Mouse (Mus musculus) lung, postnatal 10 days (tissue): ENCODE data around the gene BC051665.

Experiments used
- DNase-seq: peaks from one replicate; pipeline ENCODE4 v3.0.0; 2021

BC051665 gene

DNA sequence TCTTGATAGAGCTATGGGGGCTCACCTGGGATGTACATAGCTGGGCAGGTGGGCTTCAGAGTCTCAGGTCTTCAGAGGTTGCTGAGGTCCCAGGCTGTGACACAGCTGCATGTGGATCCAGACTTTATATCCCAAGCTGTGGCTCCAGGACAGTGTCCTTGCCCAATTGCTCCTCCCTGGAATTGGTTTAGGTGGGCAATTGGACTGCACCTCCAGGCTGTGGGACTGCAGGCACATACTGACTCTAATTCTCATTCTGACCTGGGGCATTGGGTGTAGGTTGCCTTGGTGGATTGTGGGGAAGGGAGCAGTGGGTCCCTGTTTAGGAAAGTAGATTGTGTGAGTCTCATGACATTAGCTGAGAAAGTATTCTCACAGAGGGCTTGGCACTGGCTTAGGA, at the start of gene BC051665:
Gene BC051665, minus strand, starts transcription at position 101 of the 400 bp plus-strand sequence.
- no peak for DNase-seq

DNA sequence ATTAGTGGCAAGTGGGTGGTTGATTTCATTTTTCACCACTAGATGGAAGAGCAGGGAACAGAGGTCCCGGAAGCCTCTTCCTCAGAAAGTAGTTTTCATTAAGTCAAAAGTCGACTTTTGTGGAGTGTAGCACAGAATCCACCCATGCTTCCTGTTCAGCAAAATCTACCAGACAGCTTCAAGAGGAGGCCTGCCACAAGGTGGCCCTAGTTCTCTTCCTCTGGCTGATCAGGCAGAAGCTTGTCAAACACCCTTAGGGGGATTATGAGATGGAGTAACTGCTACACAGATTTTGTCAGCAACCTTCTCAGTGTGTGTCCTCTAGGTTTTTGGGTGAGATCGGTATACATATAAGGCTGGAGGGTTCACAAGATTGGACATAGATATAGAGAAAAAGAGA, 39.9 kb upstream of the BC051665 start:
- peak; percentile 57 for DNase-seq

DNA sequence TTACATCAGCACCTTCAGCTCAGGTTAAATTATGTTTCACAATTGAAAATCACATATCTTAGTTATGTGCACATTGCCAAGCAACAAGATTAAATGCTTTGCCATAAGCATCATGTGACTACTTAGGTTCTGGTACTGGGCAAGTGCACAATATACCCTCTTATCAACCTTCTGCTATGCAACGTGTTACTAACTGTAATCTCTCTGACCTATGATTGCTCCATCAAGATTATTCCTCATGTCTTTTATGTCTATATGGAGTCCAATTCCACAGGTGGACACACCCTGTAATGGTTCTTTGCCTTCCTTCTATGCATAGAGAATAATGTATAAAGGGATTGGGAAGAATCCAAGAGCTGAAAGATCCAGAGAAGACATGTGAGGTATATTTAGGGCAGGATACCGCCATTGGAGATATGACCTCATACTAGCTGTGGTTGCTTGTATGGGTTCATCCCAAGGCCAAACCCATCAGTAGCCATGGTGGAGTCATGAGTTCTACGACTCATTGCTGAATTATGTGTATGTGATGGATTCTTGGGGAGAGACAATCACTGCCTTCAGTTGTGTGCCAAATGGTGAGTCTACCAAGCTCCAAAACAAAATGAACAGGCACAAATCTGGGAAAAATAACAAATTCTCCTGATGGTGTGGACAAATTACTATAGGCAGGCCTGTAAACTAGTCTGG, 34.5 kb upstream of the BC051665 start:
- no peak for DNase-seq

DNA sequence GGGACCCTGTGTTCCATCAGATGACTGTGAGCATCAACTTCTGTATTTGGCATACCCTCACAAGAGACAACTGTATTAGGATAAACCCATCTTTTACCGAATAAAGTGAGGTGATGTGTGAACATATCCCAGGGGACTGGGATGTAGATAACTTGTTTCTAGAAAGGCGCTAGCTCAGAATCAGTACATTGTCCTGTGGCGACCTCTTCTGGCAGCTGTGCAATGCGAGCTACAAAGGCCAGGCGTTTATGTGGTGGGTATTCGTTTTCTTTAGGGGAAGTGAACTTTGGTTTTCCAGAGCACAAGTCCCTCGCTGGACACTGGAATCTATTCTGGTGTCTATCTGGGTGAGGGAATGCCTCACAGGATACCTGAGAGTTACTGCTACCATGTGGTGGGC, 33.3 kb upstream of the BC051665 start:
- DNase-seq = peak; percentile 56

DNA sequence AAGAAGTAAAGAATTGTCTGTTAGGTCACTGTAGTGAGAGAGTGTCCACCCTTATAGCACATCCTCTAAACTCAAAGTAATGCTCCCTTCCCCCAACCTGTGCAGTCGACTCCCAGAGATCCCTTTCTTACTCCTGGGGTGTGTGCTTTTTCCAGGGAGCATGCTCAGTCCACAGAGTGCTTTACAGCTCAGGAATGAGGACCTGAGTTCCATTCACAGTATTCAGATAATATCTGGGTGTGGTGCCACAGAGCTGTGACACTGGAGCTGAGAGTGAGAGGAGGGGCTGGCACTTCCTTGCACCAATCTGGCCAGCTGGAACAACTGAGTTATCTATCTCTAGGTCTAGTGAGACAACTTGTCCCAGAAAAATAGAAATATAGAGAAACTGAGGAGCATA, 27.6 kb upstream of the BC051665 start:
- no peak for DNase-seq

GRCm38 (mm10) chr13:60812768-60813167, 26.6 kb upstream of the BC051665 start:
- DNase-seq = no peak

DNA sequence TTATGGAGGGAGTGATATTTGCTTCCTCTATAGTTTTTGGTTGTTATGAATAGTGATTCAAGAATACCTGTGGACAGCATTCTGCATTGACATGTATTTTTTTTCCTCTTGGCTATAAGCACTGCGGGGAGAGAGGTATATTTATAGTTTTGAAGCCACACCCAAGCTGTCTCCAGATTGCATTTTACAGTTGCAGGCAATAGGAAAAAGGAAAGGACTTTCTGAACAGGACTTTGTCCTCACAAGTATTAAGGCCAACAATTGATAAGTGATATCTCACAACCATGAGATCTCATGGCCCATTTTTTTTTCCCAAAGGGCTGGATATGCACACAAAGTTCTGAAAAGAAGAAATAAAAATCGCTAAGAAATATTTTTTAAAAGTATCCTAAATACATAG, 23.5 kb upstream of the BC051665 start:
- DNase-seq = no peak

DNA sequence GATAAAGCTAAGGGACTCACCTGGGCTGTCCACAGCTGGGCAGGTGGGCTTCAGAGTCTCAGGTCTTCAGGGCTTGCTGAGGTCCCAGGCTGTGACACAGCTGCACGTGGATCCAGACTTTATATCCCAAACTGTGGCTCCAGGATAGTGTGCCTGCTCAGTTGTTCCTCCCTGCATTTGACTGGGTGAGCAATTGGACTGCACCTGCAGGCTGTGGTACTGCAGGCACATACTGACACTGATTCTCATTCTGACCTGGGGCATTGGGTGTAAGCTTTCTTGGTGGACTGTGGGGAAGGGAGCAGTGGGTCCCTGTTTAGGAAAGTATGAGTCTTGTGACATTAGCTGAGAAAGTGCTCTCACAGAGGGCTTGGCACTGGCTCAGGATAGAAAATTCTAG, 16.6 kb upstream of the BC051665 start, which contains the start of gene Ctsll3:
Gene Ctsll3, minus strand, starts transcription at position 101 of the 400 bp plus-strand sequence.
- no peak for DNase-seq

DNA sequence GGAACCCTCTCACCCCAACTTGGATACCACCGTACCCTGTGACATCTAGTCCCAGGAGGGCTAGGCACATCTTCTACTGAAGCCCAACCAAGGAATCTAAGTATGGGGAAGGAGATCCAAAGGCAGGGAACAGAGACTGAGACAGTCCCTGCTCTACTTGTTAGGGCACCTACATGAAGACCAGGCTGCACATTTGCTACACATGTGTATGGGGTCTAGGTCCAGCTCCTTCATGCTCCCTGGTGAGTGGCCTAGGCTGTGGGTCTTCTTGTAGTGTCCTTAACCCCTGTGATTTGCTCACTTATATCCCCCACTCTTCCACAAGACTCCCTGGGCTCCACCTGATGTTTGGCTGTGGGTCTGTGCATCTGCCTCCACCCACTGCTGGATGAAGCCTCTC, 3.3 kb upstream of the BC051665 start:
- no peak for DNase-seq

GRCm38 (mm10) chr13:60783301-60783700, 2.9 kb downstream of the BC051665 start:
- no peak for DNase-seq

DNA sequence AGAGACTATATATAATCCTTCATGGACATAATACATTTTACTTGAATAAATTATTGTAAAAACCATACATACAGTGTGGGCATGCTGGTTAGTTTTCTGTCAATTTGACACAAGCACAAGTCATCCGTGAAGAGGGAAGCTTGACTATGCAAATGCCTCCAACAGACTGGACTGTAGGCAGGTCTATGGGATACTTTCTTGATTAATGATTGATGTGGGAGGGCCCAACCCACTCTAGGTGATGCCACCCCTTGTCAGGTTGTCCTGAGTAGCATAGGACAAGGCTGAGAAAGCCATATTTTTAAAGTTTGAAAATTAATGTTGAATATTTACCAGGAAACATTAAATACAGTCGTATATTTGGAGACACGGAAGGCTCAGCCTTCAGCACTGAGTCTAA, 5.6 kb downstream of the BC051665 start:
- DNase-seq = no peak

- DNase-seq = no peak
Measured at GRCm38 (mm10) chr13:60761161-60761560, 25.0 kb downstream of the BC051665 start.

DNA sequence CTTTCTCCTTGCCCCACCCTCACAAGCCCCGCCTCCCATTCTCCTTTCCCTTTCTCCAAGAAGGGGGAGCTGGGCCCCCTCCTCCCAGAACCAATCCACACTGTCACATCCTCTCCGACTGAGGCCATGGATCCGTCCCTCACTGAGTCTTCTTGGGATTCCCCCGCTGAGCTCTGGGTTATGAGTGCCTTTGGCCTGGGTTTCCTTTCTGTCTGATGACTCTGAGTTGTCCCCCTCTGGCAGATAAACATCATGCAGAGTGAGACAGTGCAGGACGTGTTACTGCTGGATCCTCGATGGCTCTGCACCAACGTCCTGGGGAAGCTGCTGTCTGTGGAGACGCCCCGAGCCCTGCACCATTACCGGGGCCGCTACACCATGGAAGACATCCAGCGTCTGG, 25.8 kb downstream of the BC051665 start:
- no peak for DNase-seq

- DNase-seq = peak; percentile 64
Measured at GRCm38 (mm10) chr13:60759136-60759535, 27.0 kb downstream of the BC051665 start.

GRCm38 (mm10) chr13:60757292-60757691, 28.9 kb downstream of the BC051665 start:
- no peak for DNase-seq

- no peak for DNase-seq
Measured at GRCm38 (mm10) chr13:60755251-60755650, 30.9 kb downstream of the BC051665 start.

GRCm38 (mm10) chr13:60753216-60753615, 32.9 kb downstream of the BC051665 start:
- DNase-seq = no peak

GRCm38 (mm10) chr13:60750930-60751329, 35.2 kb downstream of the BC051665 start:
- no peak for DNase-seq

DNA sequence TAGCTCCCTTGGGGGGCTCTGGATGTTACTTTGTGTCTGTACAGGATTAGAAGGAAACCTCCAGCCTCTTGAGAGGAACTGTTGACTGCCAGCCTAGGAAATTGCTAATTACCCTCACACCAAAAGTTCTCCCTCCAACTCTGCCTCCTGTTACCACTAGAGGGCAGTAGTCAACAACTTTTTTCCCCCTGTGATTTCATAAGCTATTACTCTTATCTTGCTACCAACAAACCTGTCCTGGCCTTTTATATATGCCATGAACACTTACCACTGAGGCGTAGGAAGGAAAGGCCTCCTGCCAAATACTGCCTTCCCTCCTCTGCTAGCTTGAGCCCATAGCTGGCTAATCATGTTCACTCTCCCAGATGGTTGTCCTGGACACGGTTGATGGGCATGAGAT, 37.6 kb downstream of the BC051665 start:
- no peak for DNase-seq

DNA sequence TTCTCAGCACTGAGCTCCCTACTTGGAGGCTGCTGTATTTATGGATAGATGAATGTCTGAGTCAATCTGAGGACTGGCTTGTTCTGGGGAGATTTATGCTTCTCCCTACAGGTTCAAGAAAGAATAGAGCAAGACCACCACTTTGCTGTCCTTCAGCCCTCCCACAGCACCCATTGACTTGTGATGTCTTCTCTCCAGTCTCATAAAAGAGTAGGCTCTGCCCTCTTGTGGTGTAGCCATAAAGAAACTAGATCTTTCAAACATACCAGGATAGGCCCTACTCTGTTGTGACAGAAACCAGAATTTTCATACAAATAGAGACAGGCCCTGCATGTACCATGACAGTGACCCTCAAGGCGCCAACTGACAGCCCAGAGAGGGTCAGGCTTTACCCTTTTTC, 39.0 kb downstream of the BC051665 start:
- DNase-seq = no peak

DNA sequence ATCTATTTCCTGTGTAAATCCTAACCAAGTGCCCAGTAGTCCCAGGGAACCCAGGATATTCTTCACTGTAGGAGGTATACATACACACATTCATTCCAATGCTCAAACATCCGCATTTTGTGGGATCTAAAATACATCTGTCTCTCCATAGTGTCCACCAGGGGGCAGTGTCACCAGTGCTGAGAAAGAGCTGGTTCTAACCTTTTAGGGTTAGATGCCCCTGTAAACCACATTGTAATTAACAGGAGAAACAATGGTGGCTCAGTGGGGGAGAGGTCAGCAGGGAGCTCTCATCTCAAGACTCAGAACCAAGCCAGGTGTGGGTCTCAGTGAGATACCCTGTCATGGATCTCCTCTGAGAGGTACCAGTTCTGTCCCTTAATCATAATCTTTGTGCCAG, 39.9 kb downstream of the BC051665 start:
- DNase-seq = no peak

DNA sequence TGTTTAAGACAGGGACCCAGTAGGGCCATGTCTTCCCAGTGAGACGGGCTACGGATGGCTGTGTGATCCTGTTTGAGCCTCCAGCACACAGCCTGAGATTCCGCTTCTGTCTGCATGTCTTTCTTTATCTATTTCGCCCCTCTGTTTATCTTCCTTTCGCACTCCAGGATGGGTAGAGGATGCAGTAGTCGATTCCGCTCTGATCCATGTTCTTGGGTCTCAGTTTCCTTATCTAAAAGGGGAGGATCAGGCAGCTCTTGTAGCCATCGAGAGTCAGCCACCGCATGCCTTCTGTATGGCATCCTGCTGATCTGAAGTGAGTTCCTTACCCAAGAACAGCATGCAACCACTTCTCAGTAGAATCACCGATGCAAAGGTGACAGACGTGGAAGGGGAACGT, 40.8 kb downstream of the BC051665 start:
- DNase-seq = no peak

- DNase-seq = no peak
Measured at GRCm38 (mm10) chr13:60744736-60745135, 41.4 kb downstream of the BC051665 start.

- DNase-seq = peak; percentile 92
Measured at GRCm38 (mm10) chr13:60744078-60744460, 42.1 kb downstream of the BC051665 start.

DNA sequence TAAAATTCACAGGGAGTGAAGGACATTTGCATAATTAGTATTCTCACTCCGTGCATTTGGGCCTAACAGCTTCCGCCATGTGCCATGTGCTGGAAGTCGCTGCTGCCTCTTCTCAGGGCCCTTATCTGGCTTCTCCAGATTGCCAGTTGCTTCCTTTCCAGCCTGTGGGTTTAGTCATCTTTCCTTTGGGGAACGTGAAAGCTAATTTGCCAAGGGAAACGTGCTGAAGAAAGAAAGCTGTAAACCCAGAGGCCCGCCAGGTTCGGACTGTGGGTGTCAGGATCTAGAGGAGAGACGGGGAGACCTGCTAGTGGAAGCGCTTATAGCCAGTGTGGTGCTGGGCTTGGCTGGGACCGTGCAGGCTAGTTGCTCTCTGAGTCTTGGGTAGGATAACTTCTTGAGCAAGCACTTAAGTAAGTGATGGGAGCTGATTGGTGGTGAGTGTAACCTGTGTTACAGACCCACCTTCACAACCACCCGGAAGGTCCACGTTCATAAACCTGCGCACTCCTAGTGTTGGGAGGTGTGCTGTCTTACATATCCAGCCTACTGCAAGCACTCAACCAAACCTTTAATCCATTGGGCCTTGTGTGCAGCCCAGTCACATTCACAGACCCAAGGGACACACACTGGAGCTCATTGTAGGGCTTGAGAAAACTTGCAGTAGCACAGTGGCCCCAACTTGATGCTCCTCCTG, 42.6 kb downstream of the BC051665 start:
- no peak for DNase-seq
